12 mouse cellular contexts compared by ENCODE assay signal in genomic region chr11:72581609-72582447, GRCm38 (mm10). TPM values are rescaled to one million over a fixed set of nuclear protein-coding genes. Genes with fewer than 3 reads are reported as not detected.
DNase-seq lines count a peak whose midpoint lies in the region; ATAC-seq and TF ChIP-seq lines count a peak whose summit lies in the region.
"Had no signal": no experiment of that assay in that cellular context is flagged by ENCODE, and none has a peak within 500 bp of the region (broad histone marks: within the 10 kb centered on the region; RNA-seq: fewer than 3 reads in every experiment).

No protein-coding gene starts in this region.

- peak; percentile 48 for DNase-seq in brain, adult 2 months (ENCODE audit: low read depth, low spot score)
- peak; percentile 74 to 82 for DNase-seq in lung, adult 18-20 months
- DNase-seq in heart, adult 8-10 months (ENCODE audit: low spot score): no peak
- no peak for DNase-seq in thymus, postnatal 4 days
- DNase-seq: kidney, adult 11 months; right cerebral cortex, postnatal 4 days had no signal

- H3K4me3 ChIP-seq in E14TG2a.4 (replicated peaks; ENCODE audit: low read length): peak overlapping the region; percentile 21; the same call in 1 of the 2 replicates
- H3K4me3 ChIP-seq in embryonic facial prominence, embryonic 15.5 days (replicated peaks): no peak overlapping the region
- no peak overlapping the region for H3K4me3 ChIP-seq in forebrain, embryonic 13.5 days
- H3K4me3 ChIP-seq: liver, embryonic 15.5 days had no signal

- H3K9ac ChIP-seq in embryonic facial prominence, embryonic 15.5 days: no peak overlapping the region
- H3K9ac ChIP-seq in forebrain, embryonic 13.5 days: no peak overlapping the region
- H3K9ac ChIP-seq: liver, embryonic 15.5 days had no signal

- H3K27me3 ChIP-seq in E14TG2a.4 (ENCODE audit: insufficient read depth, low read length): no peaks in the 10 kb centered on the region
- no peaks in the 10 kb centered on the region for H3K27me3 ChIP-seq in embryonic facial prominence, embryonic 15.5 days
- H3K27me3 ChIP-seq in forebrain, embryonic 13.5 days: no peaks in the 10 kb centered on the region

- no peaks in the 10 kb centered on the region for H3K36me3 ChIP-seq in E14TG2a.4 (ENCODE audit: insufficient read depth, low read length)
- H3K36me3 ChIP-seq in embryonic facial prominence, embryonic 15.5 days: no peaks in the 10 kb centered on the region
- H3K36me3 ChIP-seq in forebrain, embryonic 13.5 days (ENCODE audit: poor library complexity, severe bottlenecking): no peaks in the 10 kb centered on the region
- H3K36me3 ChIP-seq: liver, embryonic 15.5 days had no signal

- H3K4me2 ChIP-seq in embryonic facial prominence, embryonic 15.5 days (replicated peaks): no peak overlapping the region
- no peak overlapping the region for H3K4me2 ChIP-seq in forebrain, embryonic 13.5 days
- H3K4me2 ChIP-seq: heart, embryonic 11.5 days; liver, embryonic 15.5 days had no signal

- peaks cover 61% of the 10 kb centered on the region for H3K4me1 ChIP-seq in E14TG2a.4 (replicated peaks; ENCODE audit: low read depth, low read length)
- peaks cover 6% of the 10 kb centered on the region for H3K4me1 ChIP-seq in embryonic facial prominence, embryonic 15.5 days
- H3K4me1 ChIP-seq in forebrain, embryonic 13.5 days: peaks cover 6% of the 10 kb centered on the region

- 0 out of 2 replicates have a peak overlapping the region, but pooled peaks have one; percentile 11 for H3K27ac ChIP-seq in embryonic facial prominence, embryonic 15.5 days (replicated peaks)
- H3K27ac ChIP-seq in forebrain, embryonic 13.5 days: no peak overlapping the region
- H3K27ac ChIP-seq: liver, embryonic 15.5 days had no signal

- 38% methylated on average over 8 of the region's 8 CpGs for WGBS in embryonic facial prominence, embryonic 15.5 days
- WGBS in forebrain, embryonic 13.5 days: 74% methylated on average over 8 of the region's 8 CpGs

- no peak for ATAC-seq in embryonic facial prominence, embryonic 15.5 days (ENCODE audit: insufficient number of reproducible peaks, low FRiP score, low TSS enrichment, low read depth)
- ATAC-seq in forebrain, embryonic 13.5 days: no peak
- ATAC-seq: forebrain, embryonic 14.5 days had no signal

- no peak for TF ChIP-seq CTCF in E14TG2a.4 (conservative IDR thresholded peaks at IDR 0.05; ENCODE audit: low read length)

- H3K9me3 ChIP-seq in E14TG2a.4 (ENCODE audit: low read length): no peaks in the 10 kb centered on the region
- no peaks in the 10 kb centered on the region for H3K9me3 ChIP-seq in embryonic facial prominence, embryonic 15.5 days (replicated peaks)
- no peaks in the 10 kb centered on the region for H3K9me3 ChIP-seq in forebrain, embryonic 13.5 days (replicated peaks)
- H3K9me3 ChIP-seq: liver, embryonic 15.5 days had no signal

RNA-seq across cellular contexts. Expression of gene Ube2g1, which starts 25.3 kb away (rescaled TPM):
- polyA plus RNA-seq in embryonic facial prominence, embryonic 15.5 days (2015; fragmentation: Nextera tagmentation; extraction: Ambion mirVana): 63.6 and 64.3 TPM in 2 replicates
- 100 and 104 TPM in 2 replicates for polyA plus RNA-seq in forebrain, embryonic 13.5 days (2015; fragmentation: Nextera tagmentation; extraction: Ambion mirVana)
- 10 to 100 TPM; 52.5 to 66.4 (median 60.5) TPM for total RNA-seq in heart, adult 8-10 months (2022)

RNA-seq across cellular contexts. Expression of gene Spns3, which starts 31.5 kb away (rescaled TPM):
- 0.53 and 0.95 TPM in 2 replicates for polyA plus RNA-seq in embryonic facial prominence, embryonic 15.5 days (2015; fragmentation: Nextera tagmentation; extraction: Ambion mirVana)
- 0.14 TPM in 1 of 2 replicates, not detected in the other for polyA plus RNA-seq in forebrain, embryonic 13.5 days (2015; fragmentation: Nextera tagmentation; extraction: Ambion mirVana)
- under 1 TPM in 1 of 4 experiments, not detected in 3; 0.14 TPM for total RNA-seq in heart, adult 8-10 months (2022)

Comparison
In these comparisons a context has a peak if more than half of its experiments do, and no peak if none do; other contexts are left out.
1. DNase-seq: peak in brain, adult 2 months (single experiment) and lung, adult 18-20 months (2 of 2); none in heart, adult 8-10 months (single experiment) and thymus, postnatal 4 days (single experiment).